Mouse (Mus musculus) natural killer cell, adult 2 months (primary cell): ENCODE measurements around the gene Cyp3a13.
"Not testable (repeated sequence)": the region's sequence is repeated elsewhere in the genome, so short reads cannot be mapped to it uniquely, and the experiment has no call there.

Experiments used
- DNase-seq, 2 experiments: peaks; one replicate each; pipeline ENCODE4 v3.0.0; 2022; ENCODE audit warnings: low spot score in 2 of 2

Cyp3a13 gene

GRCm38 (mm10) chr5:137872381-137872702, 49.1 kb downstream of the Cyp3a13 start:
- not testable (repeated sequence) for DNase-seq

DNA sequence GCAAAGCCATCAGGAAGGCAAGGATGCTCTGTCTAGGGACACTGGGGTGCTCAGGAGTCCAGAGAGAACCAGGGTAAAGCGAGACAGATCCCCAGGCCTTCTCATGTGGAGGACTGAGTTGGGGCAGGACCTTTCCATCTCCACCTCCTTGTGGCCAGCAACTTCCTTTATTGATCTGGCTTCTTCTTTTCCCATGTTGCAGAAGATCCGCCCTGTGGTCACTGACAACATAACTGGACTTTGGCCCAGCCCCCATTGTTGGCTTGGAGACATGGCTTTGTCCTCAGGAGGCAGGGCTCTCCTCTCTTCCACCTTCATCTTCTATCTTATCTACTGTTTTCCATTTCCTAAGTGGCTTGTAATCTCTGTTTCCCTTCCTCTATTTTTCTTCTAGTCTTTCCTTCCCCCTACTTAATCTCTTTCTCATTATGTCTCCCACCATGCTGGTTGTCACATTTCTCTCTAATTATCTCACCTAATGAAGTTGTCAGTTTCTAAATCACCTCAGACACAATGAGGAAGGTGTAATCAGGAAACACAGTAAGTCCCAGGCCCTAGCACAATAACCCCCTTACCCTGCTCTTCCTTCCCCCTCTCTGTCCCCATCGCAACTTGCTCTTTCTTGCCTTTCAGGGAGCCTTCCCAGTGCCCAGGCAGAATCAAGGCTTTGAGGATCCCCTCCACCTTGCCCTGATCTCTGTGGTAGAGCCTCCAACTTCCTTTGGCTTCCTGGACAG, 49.6 kb downstream of the Cyp3a13 start, which contains the start of gene Pilrb2:
TSS of gene Pilrb2 (minus strand) at position 172 of the 737 bp plus-strand sequence.
- DNase-seq: not testable (repeated sequence)

GRCm38 (mm10) chr5:137868600-137868999, 52.8 kb downstream of the Cyp3a13 start:
- DNase-seq: not testable (repeated sequence)

GRCm38 (mm10) chr5:137864008-137864407, 57.4 kb downstream of the Cyp3a13 start:
- DNase-seq: not testable (repeated sequence)

GRCm38 (mm10) chr5:137857960-137858710, 63.3 kb downstream of the Cyp3a13 start, which contains the start of gene Pilrb1:
TSS of gene Pilrb1 (minus strand) at chr5:137858106.
- not testable (repeated sequence) for DNase-seq

DNA sequence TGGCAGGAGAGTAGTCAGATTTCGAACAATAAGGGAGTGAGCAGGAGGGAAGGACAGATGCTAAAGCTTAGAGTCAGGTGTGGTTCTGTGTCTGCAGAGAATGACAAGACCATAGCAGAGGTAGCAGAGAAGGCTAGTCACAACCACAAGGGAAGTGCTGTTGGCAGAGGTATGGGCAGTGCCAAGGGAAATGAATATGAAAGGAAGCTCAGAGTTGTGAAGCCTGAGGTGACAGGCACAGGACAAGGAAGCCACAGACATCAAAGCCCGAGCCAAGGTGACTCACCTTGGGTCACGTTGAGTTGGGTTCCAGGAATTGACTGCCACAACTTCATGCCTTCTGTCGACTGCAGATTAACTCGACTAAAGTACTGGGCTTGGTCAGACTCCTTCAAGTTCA, 64.5 kb downstream of the Cyp3a13 start:
- DNase-seq: peak; percentile 76 to 84

DNA sequence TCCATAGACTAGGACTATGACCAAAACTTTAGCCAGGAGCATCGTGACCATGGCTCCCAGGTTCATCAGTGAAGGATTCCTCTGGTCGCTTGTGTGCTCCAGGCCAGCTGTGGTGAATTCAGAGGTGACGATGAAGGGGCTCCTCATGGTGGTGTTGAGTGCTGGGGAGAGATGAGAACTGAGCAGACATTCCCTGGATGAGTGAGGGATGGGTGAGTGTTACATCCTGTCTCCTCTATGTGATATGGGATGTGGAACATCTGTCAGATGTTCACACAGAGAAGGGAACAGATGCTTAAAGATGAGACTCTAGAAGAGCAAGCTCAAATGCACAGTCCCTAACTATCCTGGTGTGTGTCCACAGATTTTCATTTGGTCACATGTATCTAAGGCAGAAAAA, 66.5 kb downstream of the Cyp3a13 start:
- DNase-seq: not testable (repeated sequence)

- not testable (repeated sequence) for DNase-seq
These were observed 71.1 kb downstream of the Cyp3a13 start for GRCm38 (mm10) chr5:137850313-137850712.
